Mouse (Mus musculus): ENCODE results near the gene Enox1. TPM values are rescaled to one million over a fixed set of nuclear protein-coding genes. Genes with fewer than 3 reads are reported as not detected.

Gene Enox1
- polyA plus RNA-seq, 1 experiment = 3.1 TPM

- TF ChIP-seq POLR2A (IDR thresholded peaks at IDR 0.05; ENCODE audit: insufficient read length, low read depth) (no peak), MYOD1 (IDR thresholded peaks at IDR 0.05; ENCODE audit: control insufficient read depth in 1 of 3, insufficient read length in 2 of 3, low read depth in 2 of 3) (no peak), REST (IDR thresholded peaks at IDR 0.05; ENCODE audit: insufficient read depth, insufficient read length) (no peak), SRF (IDR thresholded peaks at IDR 0.05; ENCODE audit: control insufficient read depth, insufficient read length, low read depth) (no peak), TCF3 (IDR thresholded peaks at IDR 0.05; ENCODE audit: insufficient read length, low read depth) (no peak), MAX (IDR thresholded peaks at IDR 0.05; ENCODE audit: low read depth) (no peak), USF1 (IDR thresholded peaks at IDR 0.05; ENCODE audit: low read depth) (no peak), CEBPB (IDR thresholded peaks at IDR 0.05; ENCODE audit: insufficient read depth, poor library complexity, severe bottlenecking) (no peak), TCF12 (IDR thresholded peaks at IDR 0.05; ENCODE audit: insufficient read depth, poor library complexity, severe bottlenecking) (no peak), POLR2AphosphoS2 (IDR thresholded peaks at IDR 0.05; ENCODE audit: insufficient read length, low read depth) (no peak), E2F4 (IDR thresholded peaks at IDR 0.05; ENCODE audit: insufficient read depth) (no peak), MYOG (IDR thresholded peaks at IDR 0.05; ENCODE audit: control insufficient read depth in 1 of 3, insufficient read depth in 1 of 3, insufficient read length in 2 of 3, low read depth in 2 of 3) (no peak)
- Histone ChIP-seq H3K4me3 (no peak overlapping the region), H3K36me3 (ENCODE audit: control insufficient read depth, insufficient read depth) (no peaks in the 10 kb centered on the region), H3K4me2 (ENCODE audit: low read depth) (no peak overlapping the region), H3K27me3 (ENCODE audit: control insufficient read depth, insufficient read depth, insufficient read length) (no peaks in the 10 kb centered on the region), H3ac (ENCODE audit: control insufficient read depth, insufficient read length) (no peak overlapping the region), H3K79me2 (ENCODE audit: control insufficient read depth, insufficient read depth) (no peaks in the 10 kb centered on the region)
Observed at GRCm38 (mm10) chr14:77470577-77470976, 314.0 kb downstream of the Enox1 start.

GRCm38 (mm10) chr14:77473501-77473900 is 316.9 kb downstream of the Enox1 start:
- no peaks in the 10 kb centered on the region for H3K79me2 ChIP-seq (ENCODE audit: control insufficient read depth, insufficient read depth)
- TF ChIP-seq TCF3 (IDR thresholded peaks at IDR 0.05; ENCODE audit: insufficient read length, low read depth) (no peak), USF1 (IDR thresholded peaks at IDR 0.05; ENCODE audit: low read depth) (no peak), POLR2AphosphoS2 (IDR thresholded peaks at IDR 0.05; ENCODE audit: insufficient read length, low read depth) (no peak), CEBPB (IDR thresholded peaks at IDR 0.05; ENCODE audit: insufficient read depth, poor library complexity, severe bottlenecking) (no peak), SRF (IDR thresholded peaks at IDR 0.05; ENCODE audit: control insufficient read depth, insufficient read length, low read depth) (no peak), REST (IDR thresholded peaks at IDR 0.05; ENCODE audit: insufficient read depth, insufficient read length) (no peak), MAX (IDR thresholded peaks at IDR 0.05; ENCODE audit: low read depth) (no peak), E2F4 (IDR thresholded peaks at IDR 0.05; ENCODE audit: insufficient read depth) (no peak), POLR2A (IDR thresholded peaks at IDR 0.05; ENCODE audit: insufficient read length, low read depth) (no peak), MYOD1 (IDR thresholded peaks at IDR 0.05; ENCODE audit: control insufficient read depth in 1 of 3, insufficient read length in 2 of 3, low read depth in 2 of 3) (no peak), TCF12 (IDR thresholded peaks at IDR 0.05; ENCODE audit: insufficient read depth, poor library complexity, severe bottlenecking) (no peak), MYOG (IDR thresholded peaks at IDR 0.05; ENCODE audit: control insufficient read depth in 1 of 3, insufficient read depth in 1 of 3, insufficient read length in 2 of 3, low read depth in 2 of 3) (no peak)
- H3K36me3 ChIP-seq (ENCODE audit: control insufficient read depth, insufficient read depth) = no peaks in the 10 kb centered on the region
- no peak overlapping the region for H3K4me2 ChIP-seq (ENCODE audit: low read depth)
- H3K4me3 ChIP-seq = no peak overlapping the region
- no peaks in the 10 kb centered on the region for H3K27me3 ChIP-seq (ENCODE audit: control insufficient read depth, insufficient read depth, insufficient read length)
- no peak overlapping the region for H3ac ChIP-seq (ENCODE audit: control insufficient read depth, insufficient read length)

DNA sequence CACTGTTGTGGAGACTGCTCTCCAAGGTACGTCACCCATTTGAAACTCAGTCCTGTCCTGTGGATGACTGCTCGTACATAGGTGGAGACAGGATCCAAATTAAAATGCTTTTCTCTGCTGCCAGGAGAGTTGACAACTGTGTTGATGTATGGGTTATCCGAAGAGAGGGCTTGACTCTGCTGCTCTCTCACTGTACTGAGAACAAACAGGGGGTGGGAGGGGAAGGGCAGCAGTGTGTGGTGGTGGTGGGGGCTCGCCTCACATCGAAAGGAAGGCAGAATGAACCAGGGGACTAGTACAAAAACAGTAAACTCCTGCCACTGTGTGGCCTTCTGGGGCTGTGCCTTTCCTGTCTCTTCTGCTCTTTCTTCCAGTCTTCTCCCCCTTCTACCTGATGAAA is 317.5 kb downstream of the Enox1 start:
- Histone ChIP-seq H3K4me2 (ENCODE audit: low read depth) (no peak overlapping the region), H3K79me2 (ENCODE audit: control insufficient read depth, insufficient read depth) (no peaks in the 10 kb centered on the region), H3K36me3 (ENCODE audit: control insufficient read depth, insufficient read depth) (no peaks in the 10 kb centered on the region), H3ac (ENCODE audit: control insufficient read depth, insufficient read length) (no peak overlapping the region), H3K4me3 (no peak overlapping the region), H3K27me3 (ENCODE audit: control insufficient read depth, insufficient read depth, insufficient read length) (no peaks in the 10 kb centered on the region)
- TF ChIP-seq REST (IDR thresholded peaks at IDR 0.05; ENCODE audit: insufficient read depth, insufficient read length) = no peak
- no peak for TF ChIP-seq SRF (IDR thresholded peaks at IDR 0.05; ENCODE audit: control insufficient read depth, insufficient read length, low read depth)
- TF ChIP-seq MYOG (IDR thresholded peaks at IDR 0.05; ENCODE audit: control insufficient read depth in 1 of 3, insufficient read depth in 1 of 3, insufficient read length in 2 of 3, low read depth in 2 of 3) = no peak

GRCm38 (mm10) chr14:77475134-77475820 is 318.7 kb downstream of the Enox1 start:
- Histone ChIP-seq H3K4me3 (no peak overlapping the region), H3K27me3 (ENCODE audit: control insufficient read depth, insufficient read depth, insufficient read length) (no peaks in the 10 kb centered on the region), H3K36me3 (ENCODE audit: control insufficient read depth, insufficient read depth) (no peaks in the 10 kb centered on the region), H3K4me2 (ENCODE audit: low read depth) (no peak overlapping the region), H3K79me2 (ENCODE audit: control insufficient read depth, insufficient read depth) (no peaks in the 10 kb centered on the region), H3ac (ENCODE audit: control insufficient read depth, insufficient read length) (no peak overlapping the region)
- no peak for TF ChIP-seq REST (IDR thresholded peaks at IDR 0.05; ENCODE audit: insufficient read depth, insufficient read length)
- no peak for TF ChIP-seq MYOG (IDR thresholded peaks at IDR 0.05; ENCODE audit: control insufficient read depth in 1 of 3, insufficient read depth in 1 of 3, insufficient read length in 2 of 3, low read depth in 2 of 3)
- no peak for TF ChIP-seq TCF12 (IDR thresholded peaks at IDR 0.05; ENCODE audit: insufficient read depth, poor library complexity, severe bottlenecking)
- no peak for TF ChIP-seq USF1 (IDR thresholded peaks at IDR 0.05; ENCODE audit: low read depth)
- TF ChIP-seq POLR2AphosphoS2 (IDR thresholded peaks at IDR 0.05; ENCODE audit: insufficient read length, low read depth) = no peak
- no peak for TF ChIP-seq MAX (IDR thresholded peaks at IDR 0.05; ENCODE audit: low read depth)
- no peak for TF ChIP-seq POLR2A (IDR thresholded peaks at IDR 0.05; ENCODE audit: insufficient read length, low read depth)
- TF ChIP-seq TCF3 (IDR thresholded peaks at IDR 0.05; ENCODE audit: insufficient read length, low read depth) = no peak
- TF ChIP-seq MYOD1 (IDR thresholded peaks at IDR 0.05; ENCODE audit: control insufficient read depth in 1 of 3, insufficient read length in 2 of 3, low read depth in 2 of 3) = no peak
- no peak for TF ChIP-seq CEBPB (IDR thresholded peaks at IDR 0.05; ENCODE audit: insufficient read depth, poor library complexity, severe bottlenecking)
- TF ChIP-seq E2F4 (IDR thresholded peaks at IDR 0.05; ENCODE audit: insufficient read depth) = no peak
- TF ChIP-seq SRF (IDR thresholded peaks at IDR 0.05; ENCODE audit: control insufficient read depth, insufficient read length, low read depth) = no peak

All from myocyte (in vitro differentiated cells).